Mouse (Mus musculus) cerebellum, adult 2 months (tissue): ENCODE data around the gene Tmod2.

ENCODE experiments used
- CTCF ChIP-seq: fragments of 200-500 bp; IDR thresholded peaks from 2 replicates; pipeline ENCODE4 v1.5.1; 2011; ENCODE audit warnings: low read depth, mild to moderate bottlenecking, control low read depth, low read length, moderate library complexity, borderline replicate concordance; ENCODE audit not compliant: insufficient read depth
- POLR2A ChIP-seq: fragments of 200-500 bp; IDR thresholded peaks from 2 replicates; pipeline ENCODE4 v1.6.1; 2011; ENCODE audit warnings: low read length, control low read depth, borderline replicate concordance; ENCODE audit not compliant: insufficient read depth

- TF ChIP-seq POLR2A (no peak), CTCF (no peak)
These were observed 31.8 kb downstream of the Tmod2 start for GRCm38 (mm10) chr9:75579321-75579720.
